In genomic region chr1:42693852-42694251, GRCm38 (mm10) we compare ENCODE assay signal across 9 mouse cellular contexts. TPM values are rescaled to one million over a fixed set of nuclear protein-coding genes. Genes with fewer than 3 reads are reported as not detected.
A peak's percentile ranks its signal among the peaks of the same experiment; 100 is the strongest.
DNase-seq lines count a peak whose midpoint lies in the region; ATAC-seq and TF ChIP-seq lines count a peak whose summit lies in the region.
"Had no signal": no experiment of that assay in that cellular context is flagged by ENCODE, and none has a peak within 500 bp of the region (broad histone marks: within the 10 kb centered on the region; RNA-seq: fewer than 3 reads in every experiment).

No protein-coding gene starts in this region.

- TF ChIP-seq CTCF in kidney, adult 2 months (conservative IDR thresholded peaks at IDR 0.05; ENCODE audit: insufficient read depth, insufficient read length, low read depth, low read length) = no peak
- TF ChIP-seq CTCF in stomach, postnatal 0 days (IDR thresholded peaks at IDR 0.05; ENCODE audit: low read depth) = 0 out of 2 replicates have a peak, but pooled peaks have one; percentile 9

- TF ChIP-seq EP300 in stomach, postnatal 0 days (optimal IDR thresholded peaks at IDR 0.05) = no peak

- no peak overlapping the region for H3K9ac ChIP-seq in liver, embryonic 15.5 days
- H3K9ac ChIP-seq in stomach, postnatal 0 days (ENCODE audit: low read length) = no peak overlapping the region

- peak overlapping the region; percentile 59 for H3K4me3 ChIP-seq in kidney, adult 2 months (ENCODE audit: insufficient read depth, low read depth, low read length)
- H3K4me3 ChIP-seq in liver, embryonic 15.5 days (replicated peaks) = peak overlapping the region; percentile 28
- peak overlapping the region; percentile 29 for H3K4me3 ChIP-seq in stomach, postnatal 0 days (ENCODE audit: low read depth, low read length)

- WGBS in kidney, adult 2 months = 1% methylated on average over 22 of the region's 22 CpGs
- under 1% methylated on average over 22 of the region's 22 CpGs for WGBS in liver, embryonic 15.5 days (ENCODE audit: insufficient replicate concordance)
- WGBS in stomach, postnatal 0 days = 2% methylated on average over 22 of the region's 22 CpGs

- H3K9me3 ChIP-seq in liver, embryonic 15.5 days (replicated peaks) = no peaks in the 10 kb centered on the region
- H3K9me3 ChIP-seq in stomach, postnatal 0 days (ENCODE audit: control insufficient read depth, low read length) = no peaks in the 10 kb centered on the region

- peak overlapping the region; percentile 93 for H3K27ac ChIP-seq in kidney, adult 2 months (ENCODE audit: insufficient read depth, low read depth, low read length)
- H3K27ac ChIP-seq in liver, embryonic 15.5 days (replicated peaks) = no peak overlapping the region
- no peak overlapping the region for H3K27ac ChIP-seq in stomach, postnatal 0 days (replicated peaks)

- peak; percentile 20 for DNase-seq in adrenal gland, postnatal 10 days
- no peak for DNase-seq in adrenal gland, postnatal 4 days (ENCODE audit: low spot score in 2 of 2)
- peak; percentile 5 for DNase-seq in thymus, postnatal 0 days (ENCODE audit: low spot score)
- DNase-seq in thymus, postnatal 14 days = no peak
- peak; percentile 62 for DNase-seq in kidney, adult 2 months
- DNase-seq in stomach, postnatal 0 days (ENCODE audit: low spot score) = no peak
- no peak for DNase-seq in spleen, postnatal 14 days (ENCODE audit: low spot score in 2 of 2)

- H3K4me1 ChIP-seq in kidney, adult 2 months (ENCODE audit: control insufficient read depth, insufficient read depth, low read length) = no peaks in the 10 kb centered on the region
- H3K4me1 ChIP-seq in liver, embryonic 15.5 days (replicated peaks) = peaks cover 14% of the 10 kb centered on the region
- no peaks in the 10 kb centered on the region; the same call in 1 of the 2 replicates for H3K4me1 ChIP-seq in stomach, postnatal 0 days (replicated peaks; ENCODE audit: control insufficient read depth, insufficient read depth)

- no peaks in the 10 kb centered on the region for H3K36me3 ChIP-seq in kidney, adult 2 months (ENCODE audit: control insufficient read depth, insufficient read depth, low read length)
- H3K36me3 ChIP-seq in liver, embryonic 15.5 days (replicated peaks) = no peaks in the 10 kb centered on the region
- H3K36me3 ChIP-seq in stomach, postnatal 0 days (ENCODE audit: control insufficient read depth, insufficient read depth, low read length) = no peaks in the 10 kb centered on the region

- no peak for ATAC-seq in liver, embryonic 15.5 days (ENCODE audit: insufficient read depth)
- no peak for ATAC-seq in stomach, postnatal 0 days (ENCODE audit: low FRiP score, low TSS enrichment)

- peak overlapping the region; percentile 49 for H3K4me2 ChIP-seq in liver, embryonic 15.5 days
- peak overlapping the region; percentile 52 for H3K4me2 ChIP-seq in stomach, postnatal 0 days (replicated peaks; ENCODE audit: low read depth)

- TF ChIP-seq POLR2A in kidney, adult 2 months (IDR thresholded peaks at IDR 0.05; ENCODE audit: low read depth, low read length) = no peak

- peaks cover 8% of the 10 kb centered on the region for H3K27me3 ChIP-seq in kidney, adult 2 months (replicated peaks; ENCODE audit: control insufficient read depth, insufficient read depth, low read length)
- H3K27me3 ChIP-seq in liver, embryonic 15.5 days = peaks cover 100% of the 10 kb centered on the region
- peaks cover 32% of the 10 kb centered on the region for H3K27me3 ChIP-seq in stomach, postnatal 0 days (ENCODE audit: control insufficient read depth, insufficient read depth, low read length)

RNA-seq across cellular contexts. Expression of gene Pou3f3, which starts 1.7 kb away (rescaled TPM):
- under 1 TPM; 0.03 TPM for total RNA-seq in adrenal gland, postnatal 10 days (2021)
- total RNA-seq in adrenal gland, postnatal 4 days (2021) = 1 to 10 TPM in 1 of 2 experiments, under 1 TPM in 1; 0.68 to 6.3 TPM
- polyA plus RNA-seq in thymus, postnatal 0 days (2015; fragmentation: Nextera tagmentation; extraction: Ambion mirVana) = 0.03 and 0.04 TPM in 2 replicates
- polyA plus RNA-seq in kidney, adult 2 months (2012; rRNA removed) = 14.4 and 18.0 TPM in 2 replicates
- polyA plus RNA-seq in liver, embryonic 15.5 days (2015; fragmentation: Nextera tagmentation; extraction: Ambion mirVana) = 0.02 and 0.03 TPM in 2 replicates
- 0.02 TPM in 1 of 2 replicates, not detected in the other for polyA plus RNA-seq in stomach, postnatal 0 days (2015; fragmentation: Nextera tagmentation; extraction: Ambion mirVana)
- total RNA-seq: neutrophil, adult 5-6 weeks had no signal

Comparison
In these comparisons a context has a peak if more than half of its experiments do, and no peak if none do; other contexts are left out.
1. DNase-seq: peak in adrenal gland, postnatal 10 days (single experiment), thymus, postnatal 0 days (single experiment) and kidney, adult 2 months (single experiment); none in adrenal gland, postnatal 4 days (0 of 2), thymus, postnatal 14 days (single experiment), stomach, postnatal 0 days (single experiment) and spleen, postnatal 14 days (0 of 2).
2. RNA of gene Pou3f3, which starts 1.7 kb away (polyA plus RNA-seq): 14.4 to 18.0 TPM in kidney, adult 2 months; 0.03 to 0.04 TPM in thymus, postnatal 0 days, 0.02 to 0.03 TPM in liver, embryonic 15.5 days and 0.02 TPM in stomach, postnatal 0 days; every median in the first group is over 10 times any median in the second.
3. Peak in every context shown above with its lines, with median percentiles within 50 percentile points of each other: H3K4me3 ChIP-seq.